ENCODE assay signal across 26 mouse cellular contexts in the genomic region with DNA sequence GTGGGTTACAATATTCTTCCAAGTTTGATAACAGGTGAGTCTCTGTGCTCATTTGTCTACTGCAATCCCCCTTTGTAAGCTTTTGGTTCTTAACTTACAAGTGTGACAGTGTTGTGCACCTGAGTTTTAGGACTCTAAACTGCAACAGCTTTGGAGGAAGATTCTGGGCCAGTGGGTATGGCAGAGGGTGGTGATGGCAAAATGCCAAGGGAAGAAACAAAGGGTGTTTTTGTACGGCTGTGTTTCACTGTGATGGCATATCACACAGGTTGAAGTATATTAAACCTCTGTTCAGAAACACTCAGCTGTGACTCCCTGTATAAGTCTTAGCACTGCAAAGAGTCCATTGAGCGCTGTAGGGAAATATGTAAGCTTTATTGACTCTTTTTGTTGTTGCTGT.
DNase-seq lines count a peak whose midpoint lies in the region; ATAC-seq and TF ChIP-seq lines count a peak whose summit lies in the region.
"Had no signal": no experiment of that assay in that cellular context is flagged by ENCODE, and none has a peak within 500 bp of the region (broad histone marks: within the 10 kb centered on the region; RNA-seq: fewer than 3 reads in every experiment).

No protein-coding gene starts in this region.

- no peak overlapping the region for H3K27ac ChIP-seq in forebrain, embryonic 14.5 days (ENCODE audit: low read depth, low read length)
- no peak overlapping the region for H3K27ac ChIP-seq in forebrain, embryonic 12.5 days
- H3K27ac ChIP-seq in hindbrain, postnatal 0 days = no peak overlapping the region
- H3K27ac ChIP-seq in hindbrain, embryonic 12.5 days = no peak overlapping the region
- H3K27ac ChIP-seq in midbrain, embryonic 14.5 days (replicated peaks; ENCODE audit: low read depth, low read length) = no peak overlapping the region
- H3K27ac ChIP-seq in midbrain, postnatal 0 days (ENCODE audit: low read depth, low read length) = no peak overlapping the region
- H3K27ac ChIP-seq: gastrocnemius, adult 2 months; heart, embryonic 15.5 days; hindbrain, embryonic 15.5 days; intestine, embryonic 15.5 days had no signal

- no peak overlapping the region for H3K9ac ChIP-seq in forebrain, embryonic 14.5 days (ENCODE audit: low read length)
- H3K9ac ChIP-seq in forebrain, embryonic 12.5 days = no peak overlapping the region
- H3K9ac ChIP-seq in hindbrain, postnatal 0 days (replicated peaks; ENCODE audit: low read length) = no peak overlapping the region
- no peak overlapping the region for H3K9ac ChIP-seq in hindbrain, embryonic 12.5 days
- no peak overlapping the region for H3K9ac ChIP-seq in midbrain, embryonic 14.5 days (replicated peaks; ENCODE audit: low read length)
- H3K9ac ChIP-seq in midbrain, postnatal 0 days (replicated peaks; ENCODE audit: low read length, poor library complexity, severe bottlenecking) = no peak overlapping the region
- H3K9ac ChIP-seq: forebrain, postnatal 0 days; heart, embryonic 12.5 days; heart, embryonic 15.5 days; hindbrain, embryonic 15.5 days; intestine, embryonic 15.5 days had no signal

- WGBS in forebrain, embryonic 14.5 days = 37% methylated on average over 2 of the region's 2 CpGs
- WGBS in forebrain, embryonic 12.5 days = 56% methylated on average over 2 of the region's 2 CpGs
- 56% methylated on average over 2 of the region's 2 CpGs for WGBS in hindbrain, postnatal 0 days
- 69% methylated on average over 2 of the region's 2 CpGs for WGBS in hindbrain, embryonic 12.5 days
- 66% methylated on average over 2 of the region's 2 CpGs for WGBS in midbrain, embryonic 14.5 days
- WGBS in midbrain, postnatal 0 days = 65% methylated on average over 2 of the region's 2 CpGs

- no peak for TF ChIP-seq CTCF in hindbrain, postnatal 0 days (IDR thresholded peaks at IDR 0.05; ENCODE audit: low read depth)
- TF ChIP-seq CTCF in midbrain, postnatal 0 days (IDR thresholded peaks at IDR 0.05) = no peak

- H3K9me3 ChIP-seq in forebrain, embryonic 14.5 days (replicated peaks; ENCODE audit: control insufficient read depth, low read length) = no peaks in the 10 kb centered on the region
- H3K9me3 ChIP-seq in forebrain, embryonic 12.5 days = 0 out of 2 replicates have a peak, but pooled peaks cover 5% of the 10 kb centered on the region
- H3K9me3 ChIP-seq in hindbrain, postnatal 0 days (ENCODE audit: low read length) = no peaks in the 10 kb centered on the region
- no peaks in the 10 kb centered on the region for H3K9me3 ChIP-seq in hindbrain, embryonic 12.5 days (replicated peaks)
- H3K9me3 ChIP-seq in midbrain, embryonic 14.5 days (ENCODE audit: control insufficient read depth, low read length) = no peaks in the 10 kb centered on the region
- H3K9me3 ChIP-seq in midbrain, postnatal 0 days (ENCODE audit: low read length) = no peaks in the 10 kb centered on the region
- H3K9me3 ChIP-seq: heart, embryonic 12.5 days; heart, embryonic 15.5 days; hindbrain, embryonic 15.5 days; intestine, embryonic 15.5 days had no signal

- ATAC-seq in forebrain, embryonic 14.5 days = no peak
- ATAC-seq in forebrain, embryonic 12.5 days (ENCODE audit: low FRiP score) = no peak
- no peak for ATAC-seq in hindbrain, postnatal 0 days
- ATAC-seq in hindbrain, embryonic 12.5 days (ENCODE audit: low FRiP score) = no peak
- no peak for ATAC-seq in midbrain, embryonic 14.5 days (ENCODE audit: low FRiP score, low TSS enrichment)
- ATAC-seq in midbrain, postnatal 0 days (ENCODE audit: low FRiP score) = no peak
- ATAC-seq: forebrain, postnatal 0 days; intestine, embryonic 15.5 days; Patski had no signal

- no peaks in the 10 kb centered on the region for H3K36me3 ChIP-seq in forebrain, embryonic 14.5 days (ENCODE audit: control insufficient read depth, insufficient read depth, low read length)
- H3K36me3 ChIP-seq in forebrain, embryonic 12.5 days (replicated peaks) = no peaks in the 10 kb centered on the region
- H3K36me3 ChIP-seq in hindbrain, postnatal 0 days (ENCODE audit: insufficient read depth, low read length) = no peaks in the 10 kb centered on the region
- no peaks in the 10 kb centered on the region for H3K36me3 ChIP-seq in hindbrain, embryonic 12.5 days
- no peaks in the 10 kb centered on the region for H3K36me3 ChIP-seq in midbrain, embryonic 14.5 days (ENCODE audit: control insufficient read depth, insufficient read depth, low read length)
- H3K36me3 ChIP-seq in midbrain, postnatal 0 days (ENCODE audit: insufficient read depth, low read length) = no peaks in the 10 kb centered on the region
- H3K36me3 ChIP-seq: G1E; heart, embryonic 12.5 days; heart, embryonic 15.5 days; hindbrain, embryonic 15.5 days; intestine, embryonic 15.5 days had no signal

- no peak overlapping the region for H3K4me3 ChIP-seq in forebrain, embryonic 14.5 days (ENCODE audit: low read depth, low read length)
- no peak overlapping the region for H3K4me3 ChIP-seq in forebrain, embryonic 12.5 days (replicated peaks)
- no peak overlapping the region for H3K4me3 ChIP-seq in hindbrain, postnatal 0 days (ENCODE audit: low read length)
- no peak overlapping the region for H3K4me3 ChIP-seq in hindbrain, embryonic 12.5 days
- H3K4me3 ChIP-seq in midbrain, embryonic 14.5 days (replicated peaks; ENCODE audit: low read depth, low read length) = no peak overlapping the region
- H3K4me3 ChIP-seq in midbrain, postnatal 0 days (ENCODE audit: low read depth, low read length) = no peak overlapping the region
- H3K4me3 ChIP-seq: gastrocnemius, adult 2 months; heart, embryonic 12.5 days; heart, embryonic 15.5 days; hindbrain, embryonic 15.5 days; intestine, embryonic 15.5 days had no signal

- DNase-seq in forebrain, embryonic 14.5 days (ENCODE audit: low spot score) = peak; percentile 53
- DNase-seq in hindbrain, postnatal 0 days (ENCODE audit: low spot score) = peak; percentile 35
- DNase-seq in midbrain, embryonic 14.5 days = peak; percentile 29
- no peak for DNase-seq in midbrain, postnatal 0 days (ENCODE audit: low spot score)
- no peak for DNase-seq in thymus, adult 18-20 months
- DNase-seq: adrenal gland, postnatal 10 days; adrenal gland, postnatal 36 days; B cell, adult 2 months; cerebellum, adult 11 months; cerebellum, adult 2 months; cerebellum, adult 9-11 months; forebrain, postnatal 0 days; gastrocnemius, adult 2 months; gastrocnemius, postnatal 14 days; heart, adult 18-20 months; heart, postnatal 10 days; heart, postnatal 4 days had no signal

- H3K27me3 ChIP-seq in forebrain, embryonic 14.5 days (replicated peaks; ENCODE audit: control insufficient read depth, insufficient read depth, low read length) = no peaks in the 10 kb centered on the region
- no peaks in the 10 kb centered on the region for H3K27me3 ChIP-seq in forebrain, embryonic 12.5 days
- no peaks in the 10 kb centered on the region for H3K27me3 ChIP-seq in hindbrain, postnatal 0 days (ENCODE audit: insufficient read depth, low read length)
- H3K27me3 ChIP-seq in hindbrain, embryonic 12.5 days = no peaks in the 10 kb centered on the region
- H3K27me3 ChIP-seq in midbrain, embryonic 14.5 days (ENCODE audit: control insufficient read depth, insufficient read depth, low read length) = no peaks in the 10 kb centered on the region
- H3K27me3 ChIP-seq in midbrain, postnatal 0 days (ENCODE audit: insufficient read depth, low read length) = no peaks in the 10 kb centered on the region
- H3K27me3 ChIP-seq: CH12.LX; heart, embryonic 12.5 days; heart, embryonic 15.5 days; hindbrain, embryonic 15.5 days; intestine, embryonic 15.5 days; Patski had no signal

- peaks cover 9% of the 10 kb centered on the region for H3K4me1 ChIP-seq in forebrain, embryonic 14.5 days (ENCODE audit: control insufficient read depth, insufficient read depth, low read length)
- peaks cover 7% of the 10 kb centered on the region for H3K4me1 ChIP-seq in forebrain, embryonic 12.5 days
- H3K4me1 ChIP-seq in hindbrain, postnatal 0 days (ENCODE audit: insufficient read depth, low read length) = peaks cover 15% of the 10 kb centered on the region
- peaks cover 8% of the 10 kb centered on the region for H3K4me1 ChIP-seq in hindbrain, embryonic 12.5 days
- H3K4me1 ChIP-seq in midbrain, embryonic 14.5 days (ENCODE audit: control insufficient read depth, insufficient read depth, low read length) = peaks cover 16% of the 10 kb centered on the region; the same call in 1 of the 2 replicates
- 0 out of 2 replicates have a peak, but pooled peaks cover 6% of the 10 kb centered on the region for H3K4me1 ChIP-seq in midbrain, postnatal 0 days (ENCODE audit: insufficient read depth, low read length)

- no peak overlapping the region for H3K4me2 ChIP-seq in forebrain, embryonic 14.5 days (ENCODE audit: low read length)
- no peak overlapping the region for H3K4me2 ChIP-seq in forebrain, embryonic 12.5 days
- no peak overlapping the region for H3K4me2 ChIP-seq in hindbrain, postnatal 0 days (ENCODE audit: low read depth, low read length)
- no peak overlapping the region for H3K4me2 ChIP-seq in hindbrain, embryonic 12.5 days (replicated peaks)
- no peak overlapping the region for H3K4me2 ChIP-seq in midbrain, embryonic 14.5 days (ENCODE audit: low read length)
- no peak overlapping the region for H3K4me2 ChIP-seq in midbrain, postnatal 0 days (ENCODE audit: low read depth, low read length, poor library complexity, severe bottlenecking)
- H3K4me2 ChIP-seq: heart, embryonic 12.5 days; heart, embryonic 15.5 days; hindbrain, embryonic 15.5 days; intestine, embryonic 15.5 days had no signal

Comparison
In these comparisons a context has a peak if more than half of its experiments do, and no peak if none do; other contexts are left out.
1. DNase-seq: peak in forebrain, embryonic 14.5 days (single experiment), hindbrain, postnatal 0 days (single experiment) and midbrain, embryonic 14.5 days (single experiment); none in midbrain, postnatal 0 days (single experiment) and thymus, adult 18-20 months (0 of 2).